Mouse (Mus musculus) C2C12 (cell line): Measurements from ENCODE around the gene Adcy5.

Source experiments
- CEBPB ChIP-seq: IDR thresholded peaks from one replicate; pipeline ENCODE4 v1.6.1; 2011; ENCODE audit warnings: low read depth, mild to moderate bottlenecking, control low read depth, moderate library complexity
- CTCF ChIP-seq: IDR thresholded peaks from one replicate; pipeline ENCODE4 v1.5.1; 2011; ENCODE audit not compliant: control insufficient read depth, insufficient read depth, insufficient read length
- MAX ChIP-seq: IDR thresholded peaks from one replicate; pipeline ENCODE4 v1.6.1; 2011; ENCODE audit warnings: mild to moderate bottlenecking, control low read depth
- MYOG ChIP-seq: IDR thresholded peaks from one replicate; pipeline ENCODE4 v1.6.1; 2011; ENCODE audit not compliant: control insufficient read depth, insufficient read length; ENCODE audit errors: extremely low read depth
- USF1 ChIP-seq: IDR thresholded peaks from one replicate; pipeline ENCODE4 v1.6.1; 2011; ENCODE audit warnings: low read depth, mild to moderate bottlenecking, control low read depth, moderate library complexity

DNA sequence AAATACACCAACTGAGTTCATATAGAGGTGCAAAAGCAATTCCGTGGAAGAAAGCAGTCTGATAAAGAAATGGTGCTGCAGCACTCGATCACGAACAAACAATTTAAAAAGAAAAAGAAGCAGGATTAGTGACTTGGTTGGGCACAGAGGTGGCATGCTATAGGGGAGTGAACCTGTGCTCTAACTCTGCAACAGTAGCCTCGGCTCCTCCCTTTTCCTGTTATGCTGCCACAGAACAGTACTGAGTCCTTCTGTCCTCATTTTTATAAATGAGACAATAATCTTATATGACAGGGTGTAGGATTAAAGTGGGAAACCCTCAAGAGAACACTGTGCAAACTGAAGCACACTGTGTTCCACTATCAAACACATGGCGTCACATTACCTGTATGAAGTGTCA lies 162.8 kb downstream of the Adcy5 start:
- TF ChIP-seq CTCF (no peak), CEBPB (no peak), USF1 (no peak), MAX (no peak), MYOG (no peak)
